Mouse (Mus musculus) monocyte, adult 2 months (primary cell): Measurements from ENCODE around the gene Ddx5.
"Not testable (repeated sequence)": the region's sequence is repeated elsewhere in the genome, so short reads cannot be mapped to it uniquely, and the experiment has no call there.

Experiments
- DNase-seq, 2 experiments: peaks; one replicate each; pipeline ENCODE4 v3.0.0; 2022; ENCODE audit warnings: low spot score in 2 of 2, low read depth in 1 of 2

Ddx5 gene

GRCm38 (mm10) chr11:106766611-106767162 lies 22.3 kb downstream of the Ddx5 start:
- no peak for DNase-seq

DNA sequence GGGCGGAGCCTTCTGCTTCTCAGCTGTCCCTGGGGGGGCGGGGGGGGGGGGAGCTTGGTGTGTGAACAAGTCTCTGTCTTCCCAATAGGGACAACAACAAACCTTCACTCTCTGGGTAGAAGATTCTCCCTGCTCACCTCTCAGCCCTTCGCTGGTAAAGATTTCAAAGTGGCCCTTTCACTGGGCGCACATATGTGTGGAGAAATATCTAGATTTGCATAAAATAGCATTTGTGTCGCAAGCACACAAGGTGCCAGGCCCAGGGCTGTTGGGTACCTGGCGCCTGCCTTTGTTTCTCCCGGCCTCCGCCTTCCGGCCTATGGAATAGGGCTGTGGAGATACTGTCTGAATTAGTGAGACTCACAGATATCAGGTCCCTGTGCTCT lies 26.2 kb downstream of the Ddx5 start:
- DNase-seq: no peak

DNA sequence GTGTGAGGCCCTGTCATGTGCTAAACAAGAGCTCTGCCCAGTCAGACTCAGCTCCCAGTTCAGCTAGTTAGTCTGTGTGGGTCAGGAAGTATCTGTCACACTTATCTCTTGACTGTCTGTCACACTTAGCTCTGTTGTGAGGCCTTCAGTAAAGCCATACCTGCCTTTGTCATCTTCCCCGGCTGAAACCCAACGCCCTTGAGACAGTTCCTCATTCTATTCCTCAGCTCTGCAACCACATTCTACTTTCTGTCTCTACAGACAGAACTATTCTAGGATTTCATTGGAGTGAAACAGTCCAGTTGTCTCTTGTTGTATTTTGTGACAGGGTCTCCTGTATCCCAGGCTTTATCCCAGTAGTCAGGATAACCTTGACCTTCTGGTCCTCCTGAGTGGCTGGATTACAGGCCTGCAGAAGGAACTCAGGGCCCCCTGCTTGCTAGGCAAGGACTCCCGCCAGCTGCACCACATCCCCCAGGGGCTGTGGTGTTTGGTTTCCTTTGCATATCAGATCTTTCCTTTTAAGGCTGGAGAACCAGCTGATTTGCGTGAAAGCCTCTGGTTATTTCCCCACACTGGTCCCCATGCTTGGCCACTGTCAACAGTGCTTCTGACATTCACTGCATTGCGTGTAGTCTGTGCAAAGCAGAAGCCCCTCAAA lies 26.7 kb downstream of the Ddx5 start:
- peak in 1 of 2 experiments; percentile 35 for DNase-seq

DNA sequence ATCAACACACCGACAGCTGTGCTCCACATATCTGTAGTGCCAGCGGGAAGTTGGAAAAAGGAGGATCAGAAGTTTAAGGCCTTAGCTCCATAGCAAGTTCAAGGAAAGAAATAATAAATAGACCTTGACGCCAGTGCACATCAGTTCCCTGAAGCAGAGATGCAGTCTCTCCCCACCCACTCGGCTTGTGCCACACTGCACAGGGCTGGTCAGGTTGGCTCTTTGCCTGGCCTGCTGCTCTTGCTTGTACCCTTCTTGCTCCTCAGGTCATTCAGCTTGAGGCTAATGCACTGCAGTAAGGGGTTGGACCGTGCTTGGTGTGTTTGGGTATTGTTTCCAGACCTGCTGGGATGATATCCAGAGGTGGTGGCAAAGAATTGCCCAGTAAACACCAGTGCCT lies 28.5 kb downstream of the Ddx5 start:
- no peak for DNase-seq

DNA sequence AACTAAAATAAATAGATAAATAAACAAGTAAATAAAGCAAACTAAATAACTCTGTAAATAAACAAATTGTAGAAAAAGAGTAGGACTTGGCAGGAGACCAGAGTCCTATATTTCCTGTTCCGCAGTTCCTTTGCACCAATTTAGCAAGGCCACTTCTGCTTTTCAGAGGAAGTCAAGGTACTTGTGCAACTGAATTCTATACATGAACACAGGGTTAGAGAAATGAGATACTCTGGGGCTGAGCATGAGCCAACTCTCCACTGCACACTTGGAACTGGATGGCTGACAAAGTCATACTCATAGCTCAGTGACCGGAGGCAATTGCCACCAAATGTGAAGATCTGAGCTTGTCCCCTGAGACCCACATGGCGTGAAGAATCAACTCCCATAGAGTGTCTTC lies 30.0 kb downstream of the Ddx5 start:
- peak; percentile 28 to 43 for DNase-seq

DNA sequence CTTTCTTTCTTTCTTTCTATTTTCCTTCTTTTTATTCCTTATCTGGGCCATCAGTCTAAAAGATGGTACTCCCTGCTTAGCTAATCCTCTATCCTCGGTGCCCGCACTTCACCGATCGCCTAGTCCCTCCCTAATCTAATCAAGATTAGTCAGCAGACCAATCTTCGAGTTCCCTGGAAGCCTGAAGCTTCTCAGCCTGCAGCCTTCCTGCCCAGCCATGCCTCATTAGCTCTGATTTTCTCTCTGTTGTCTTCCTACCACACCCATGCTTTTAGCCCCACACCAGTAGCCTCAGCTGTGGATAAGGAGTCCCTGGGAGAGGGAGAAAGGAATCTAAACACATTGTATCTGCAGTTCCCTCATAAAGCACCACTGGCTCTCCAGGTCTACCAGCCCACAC lies 33.4 kb downstream of the Ddx5 start:
- no peak for DNase-seq

- no peak for DNase-seq
These were observed 35.7 kb downstream of the Ddx5 start for GRCm38 (mm10) chr11:106753314-106753713.

- peak in 1 of 2 experiments; percentile 56 for DNase-seq
These were observed 36.9 kb downstream of the Ddx5 start for GRCm38 (mm10) chr11:106752103-106752502.

- DNase-seq: peak in 1 of 2 experiments; percentile 22
These were observed 37.7 kb downstream of the Ddx5 start, which contains the start of gene Milr1 for GRCm38 (mm10) chr11:106751039-106752018. Milr1 (plus strand) TSS chr11:106751226.

DNA sequence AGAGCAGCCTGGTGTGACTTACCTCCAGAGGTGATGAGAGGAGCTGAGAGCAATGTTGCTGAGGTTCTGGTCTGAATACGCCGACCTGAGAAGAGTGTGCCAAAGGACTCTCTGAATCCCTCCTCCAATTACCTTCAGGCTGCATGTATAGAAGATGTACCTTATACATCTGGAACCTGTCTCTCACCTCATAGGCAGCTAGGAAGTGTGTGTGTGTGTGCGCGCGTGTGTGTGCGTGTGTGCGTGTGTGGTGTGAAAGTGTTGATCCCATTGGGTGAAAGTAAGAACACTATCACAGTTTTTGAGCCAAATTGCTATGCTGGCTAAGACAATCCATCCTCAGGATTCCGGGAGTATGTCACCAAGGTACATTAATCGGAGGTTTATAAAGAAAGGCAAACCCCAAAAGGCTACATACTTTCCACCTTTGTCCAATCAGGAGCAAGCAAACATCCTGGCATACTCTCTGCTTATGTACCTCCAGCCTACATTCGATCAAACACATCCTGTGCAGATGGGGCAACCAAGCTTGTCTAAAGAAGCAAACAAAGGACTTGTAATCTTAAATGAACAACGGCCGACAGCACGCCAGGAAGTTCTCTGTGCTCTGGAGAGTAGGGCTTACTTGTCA lies 38.7 kb downstream of the Ddx5 start, which contains the start of gene Pecam1:
TSS of gene Pecam1 (minus strand) at position 508 of the 631 bp plus-strand sequence.
- DNase-seq: no peak

DNA sequence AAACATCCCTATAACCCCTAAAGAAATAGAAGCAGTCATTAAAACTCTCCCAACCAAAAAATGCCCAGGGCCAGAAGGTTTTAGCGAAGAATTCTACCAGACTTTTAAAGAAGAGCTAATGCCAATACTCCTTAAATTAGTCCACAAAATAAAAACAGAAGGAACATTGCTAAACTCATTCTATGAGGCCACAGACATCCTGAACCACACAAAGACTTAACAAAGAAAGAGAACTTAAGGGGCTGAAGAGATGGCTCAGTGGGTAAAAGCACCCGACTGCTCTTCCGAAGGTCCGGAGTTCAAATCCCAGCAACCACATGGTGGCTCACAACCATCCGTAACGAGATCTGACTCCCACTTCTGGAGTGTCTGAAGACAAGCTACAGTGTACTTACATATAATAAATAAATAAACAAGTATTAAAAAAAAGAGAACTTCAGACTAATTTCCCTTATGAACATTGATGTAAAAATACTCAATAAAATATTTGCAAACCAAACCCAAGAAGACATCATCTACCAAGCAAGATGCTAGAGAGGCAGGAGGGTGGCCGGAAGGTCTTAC lies 39.3 kb downstream of the Ddx5 start:
- DNase-seq: not testable (repeated sequence)

- DNase-seq: no peak
These were observed 44.0 kb downstream of the Ddx5 start for GRCm38 (mm10) chr11:106744949-106745348.

GRCm38 (mm10) chr11:106742388-106742841 lies 46.6 kb downstream of the Ddx5 start:
- no peak for DNase-seq

DNA sequence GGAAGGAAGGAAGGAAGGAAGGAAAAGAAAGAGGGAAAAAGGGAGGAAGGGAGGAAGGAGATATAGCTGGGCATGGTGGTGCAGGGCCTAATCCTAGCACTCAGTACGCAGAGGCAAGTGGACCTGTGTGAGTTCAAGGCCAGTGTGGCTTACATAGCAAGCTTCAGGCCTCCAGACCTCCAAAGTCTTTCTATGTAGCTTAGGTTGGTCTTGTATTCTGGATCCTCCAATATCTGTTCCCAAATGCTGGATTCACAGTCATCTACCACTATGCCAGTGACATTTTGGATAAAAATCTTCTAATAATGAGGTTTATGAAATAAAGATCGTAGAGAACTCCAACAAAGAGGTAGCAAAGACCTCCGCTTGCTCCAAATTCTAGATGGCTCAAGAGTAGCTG lies 47.2 kb downstream of the Ddx5 start:
- no peak for DNase-seq

GRCm38 (mm10) chr11:106741232-106741631 lies 47.8 kb downstream of the Ddx5 start:
- DNase-seq: no peak

DNA sequence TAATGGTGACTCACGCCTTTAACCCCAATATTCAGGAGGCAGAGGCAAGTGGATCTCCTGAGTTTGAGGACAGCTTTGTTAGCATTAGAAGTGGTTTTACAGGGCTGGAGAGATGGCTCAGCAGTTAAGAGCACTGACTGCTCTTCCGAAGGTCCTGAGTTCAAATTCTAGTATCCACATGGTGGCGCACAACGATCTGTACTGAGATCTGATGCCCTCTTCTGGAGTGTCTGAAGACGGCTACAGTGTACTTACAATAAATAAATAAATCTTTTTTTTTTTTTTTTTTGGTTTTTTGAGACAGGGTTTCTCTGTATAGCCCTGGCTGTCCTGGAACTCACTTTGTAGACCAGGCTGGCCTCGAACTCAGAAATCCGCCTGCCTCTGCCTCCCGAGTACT lies 48.3 kb downstream of the Ddx5 start:
- DNase-seq: not testable (repeated sequence)

GRCm38 (mm10) chr11:106739116-106739515 lies 49.9 kb downstream of the Ddx5 start:
- DNase-seq: no peak

- no peak for DNase-seq
These were observed 51.8 kb downstream of the Ddx5 start for GRCm38 (mm10) chr11:106737178-106737621.

DNA sequence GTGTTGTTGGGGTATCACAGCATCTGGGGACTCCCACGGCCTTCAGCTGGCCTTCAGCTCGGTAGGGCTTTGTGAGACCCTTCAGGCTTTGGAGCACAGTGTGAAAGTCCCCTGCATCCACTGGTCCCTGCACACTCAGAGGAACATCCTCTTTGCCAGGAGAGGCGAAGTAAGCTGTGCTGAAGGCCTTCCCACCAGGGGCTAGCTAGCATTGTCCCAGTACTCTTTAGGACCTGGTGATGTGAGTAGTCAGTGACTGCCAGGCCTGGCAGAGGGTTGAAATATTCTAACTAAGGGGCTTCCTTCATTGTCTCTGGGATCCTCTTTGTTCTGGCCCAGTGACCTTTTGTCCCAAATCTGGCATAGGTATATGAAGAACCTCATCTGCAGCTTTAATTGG lies 52.4 kb downstream of the Ddx5 start:
- no peak for DNase-seq

GRCm38 (mm10) chr11:106730714-106731113 lies 58.3 kb downstream of the Ddx5 start:
- DNase-seq: no peak
